Mouse (Mus musculus) embryonic facial prominence, embryonic 11.5 days (tissue): ENCODE results near the gene Dus3l. TPM values are rescaled to one million over a fixed set of nuclear protein-coding genes. Genes with fewer than 3 reads are reported as not detected.
A peak's percentile ranks its signal among the peaks of the same experiment; 100 is the strongest.

ENCODE experiments used
- ATAC-seq: fragments of 200-750 bp; cut with Nextera tagmentation; replicated peaks from 2 replicates; pipeline ENCODE4 v1.8.0; 2017; ENCODE audit warnings: low read depth; ENCODE audit not compliant: insufficient number of reproducible peaks, low FRiP score, low TSS enrichment
- DNase-seq: peaks from one replicate; pipeline ENCODE4 v3.0.0-alpha.2; 2015; ENCODE audit warnings: low spot score
- H3K27ac ChIP-seq: fragments of 300-500 bp; sonication (generic); replicated peaks from 2 replicates; pipeline ENCODE4 v1.5.1; 2014; ENCODE audit warnings: mild to moderate bottlenecking, low read depth, low read length, control low read depth
- H3K27me3 ChIP-seq: fragments of 300-500 bp; sonication (generic); 2 replicates; pipeline ENCODE4 v1.6.1; 2014; ENCODE audit warnings: mild to moderate bottlenecking, low read length, moderate library complexity, mixed read lengths; ENCODE audit not compliant: control insufficient read depth, insufficient read depth
- H3K36me3 ChIP-seq: fragments of 300-500 bp; sonication (generic); replicated peaks from 2 replicates; pipeline ENCODE4 v1.6.1; 2014; ENCODE audit warnings: low read depth, mild to moderate bottlenecking, low read length, moderate library complexity, mixed read lengths; ENCODE audit not compliant: control insufficient read depth, insufficient read depth
- H3K4me1 ChIP-seq: fragments of 300-500 bp; sonication (generic); 2 replicates; pipeline ENCODE4 v1.6.1; 2014; ENCODE audit warnings: low read length, mixed read lengths; ENCODE audit not compliant: control insufficient read depth, insufficient read depth
- H3K4me2 ChIP-seq: fragments of 300-500 bp; sonication (generic); 2 replicates; pipeline ENCODE4 v1.6.1; 2014; ENCODE audit warnings: low read depth, mild to moderate bottlenecking, control low read depth, low read length, moderate library complexity
- H3K4me3 ChIP-seq: fragments of 300-500 bp; sonication (generic); 2 replicates; pipeline ENCODE4 v1.5.1; 2014; ENCODE audit warnings: low read depth, low read length, control low read depth
- H3K9ac ChIP-seq: fragments of 300-500 bp; sonication (generic); replicated peaks from 2 replicates; pipeline ENCODE4 v1.6.1; 2014; ENCODE audit warnings: mild to moderate bottlenecking, control low read depth, low read length
- H3K9me3 ChIP-seq: fragments of 300-500 bp; sonication (generic); replicated peaks from 2 replicates; pipeline ENCODE4 v1.6.1; 2016; ENCODE audit warnings: mild to moderate bottlenecking, low read length, inconsistent platforms, mixed read lengths; ENCODE audit not compliant: control insufficient read depth
- WGBS: fragments of 180-500 bp; shearing (Covaris S2); extraction: QIAGEN DNeasy Blood & Tissue Kit; methylation state at CpG from one replicate; pipeline ENCODE4 v1.1.7; 2014; 5-methylcytosine and 5-hydroxymethylcytosine counted together
- polyA plus RNA-seq: library from polyadenylated mRNA; unstranded; fragments of >200 nt; fragmentation: Nextera tagmentation; extraction: Ambion mirVana; gene quantifications from 2 replicates; pipeline ENCODE4 v1.2.1, GENCODE M21; 2014

Gene Dus3l
- polyA plus RNA-seq = 30.1 and 32.3 TPM in 2 replicates

- Histone ChIP-seq H3K4me2 (peak within 1 kb of the TSS; percentile 43), H3K9me3 (no peaks in the 10 kb centered on the region), H3K27ac (peak within 1 kb of the TSS; percentile 87), H3K4me3 (peak within 1 kb of the TSS; percentile 81), H3K27me3 (no peaks in the 10 kb centered on the region), H3K4me1 (peaks cover 3% of the 10 kb centered on the region; the same call in 1 of the 2 replicates), H3K9ac (peak within 1 kb of the TSS; percentile 76), H3K36me3 (no peaks in the 10 kb centered on the region; the same call in 1 of the 2 replicates)
- 2% methylated on average over 58 of the region's 58 CpGs for WGBS
- peak; percentile 91 for DNase-seq
- ATAC-seq = peak; percentile 70
Observed at GRCm38 (mm10) chr17:56764474-56765354, at the start of gene Dus3l. Gene Dus3l, plus strand, starts transcription at chr17:56764757.

- Histone ChIP-seq H3K27ac (no peak overlapping the region), H3K4me1 (no peaks in the 10 kb centered on the region), H3K36me3 (peaks cover 7% of the 10 kb centered on the region), H3K27me3 (no peaks in the 10 kb centered on the region), H3K4me2 (no peak overlapping the region), H3K9ac (0 out of 2 replicates have a peak overlapping the region, but pooled peaks have one; percentile 25), H3K9me3 (no peaks in the 10 kb centered on the region), H3K4me3 (0 out of 2 replicates have a peak overlapping the region, but pooled peaks have one; percentile 61)
- WGBS = 69% methylated on average over 11 of the region's 11 CpGs
- ATAC-seq (no peak), DNase-seq (no peak)
Observed at GRCm38 (mm10) chr17:56715360-56715759, 49.2 kb upstream of the Dus3l start.

DNA sequence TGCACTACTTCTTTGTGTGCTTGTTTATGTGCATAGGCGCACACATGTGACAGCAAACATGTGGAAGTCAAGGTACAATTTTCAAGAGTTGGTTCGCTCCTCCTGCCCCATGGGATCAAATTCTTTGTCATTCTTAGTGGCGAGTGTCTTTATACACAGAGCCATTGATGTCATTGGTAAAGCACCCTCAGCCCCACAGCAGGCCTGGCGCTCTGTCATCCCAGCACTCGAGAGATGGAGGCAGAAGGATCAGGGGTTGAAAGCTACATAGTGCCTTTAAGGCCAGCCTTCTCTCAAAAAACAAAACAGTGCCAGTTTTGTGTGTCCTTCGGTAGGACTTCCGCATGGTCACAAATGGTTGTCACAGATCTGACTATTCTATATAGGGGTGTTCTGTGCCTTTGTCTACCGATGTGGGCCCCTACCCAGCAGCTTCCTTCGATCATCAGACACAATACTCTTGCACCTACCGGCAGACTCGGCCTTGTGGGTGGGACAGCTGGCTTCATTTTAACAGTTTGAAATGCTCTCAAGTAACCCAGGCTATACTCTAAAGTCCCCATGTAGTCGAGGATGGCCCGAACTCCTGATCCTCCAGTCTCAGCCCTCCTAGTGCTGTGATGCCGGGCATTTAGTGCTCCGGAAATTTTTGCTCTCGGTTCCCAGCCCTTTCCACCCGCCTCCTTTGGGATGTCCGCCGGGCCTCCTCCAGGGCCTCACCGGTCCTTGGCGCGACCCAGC lies 48.5 kb upstream of the Dus3l start:
- no peaks in the 10 kb centered on the region for H3K27me3 ChIP-seq
- no peaks in the 10 kb centered on the region for H3K9me3 ChIP-seq
- ATAC-seq (no peak; the same call in 1 of the 2 replicates), DNase-seq (no peak)
- peak overlapping the region; percentile 50 for H3K9ac ChIP-seq
- no peaks in the 10 kb centered on the region for H3K4me1 ChIP-seq
- no peaks in the 10 kb centered on the region; the same call in 1 of the 2 replicates for H3K36me3 ChIP-seq
- H3K4me3 ChIP-seq = peak overlapping the region; percentile 61
- no peak overlapping the region for H3K27ac ChIP-seq
- peak overlapping the region; percentile 46 for H3K4me2 ChIP-seq
- whole genome bisulfite sequencing = 28% methylated on average over 22 of the region's 22 CpGs

GRCm38 (mm10) chr17:56716655-56717362 lies 47.7 kb upstream of the Dus3l start:
- Histone ChIP-seq H3K9me3 (no peaks in the 10 kb centered on the region), H3K4me2 (peak overlapping the region; percentile 82), H3K36me3 (peaks cover 5% of the 10 kb centered on the region), H3K9ac (peak overlapping the region; percentile 50), H3K27me3 (no peaks in the 10 kb centered on the region), H3K27ac (no peak overlapping the region), H3K4me3 (peak overlapping the region; percentile 61), H3K4me1 (no peaks in the 10 kb centered on the region)
- ATAC-seq = peak; percentile 94
- DNase-seq = peak; percentile 99
- WGBS = under 1% methylated on average over 50 of the region's 55 CpGs

DNA sequence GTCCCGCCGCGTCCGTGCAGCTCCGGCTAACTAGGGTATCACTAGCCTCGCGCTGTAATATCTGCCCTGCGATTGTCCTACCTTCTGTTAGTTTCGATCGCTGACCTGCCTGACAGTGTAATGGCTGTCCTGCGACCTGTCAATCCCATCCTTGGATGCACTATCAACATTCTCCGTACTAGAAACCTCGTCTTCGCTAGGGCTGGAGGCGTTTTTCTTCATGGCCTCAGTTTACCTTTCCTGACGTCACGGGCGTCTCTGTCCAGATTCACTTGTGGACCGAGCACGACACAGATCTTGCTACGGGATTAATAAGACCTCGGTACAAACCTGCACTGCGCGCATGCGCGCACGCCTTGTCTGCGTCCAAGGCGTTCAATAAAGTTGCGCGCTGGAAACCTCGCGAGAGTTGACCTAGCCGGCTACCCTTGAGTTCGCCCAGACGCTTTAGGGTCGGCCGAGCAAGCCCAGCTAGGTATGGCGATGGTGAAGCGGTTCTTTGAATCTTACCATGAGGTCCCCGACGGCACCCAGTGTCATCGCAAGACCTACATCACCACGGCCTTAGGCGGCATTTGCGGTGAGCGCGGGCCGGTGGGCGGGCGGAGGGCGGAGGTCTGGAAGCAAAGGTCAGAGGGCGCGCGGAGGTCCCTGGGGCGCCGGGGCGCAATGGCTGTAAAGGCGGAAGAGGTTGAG lies 47.0 kb upstream of the Dus3l start, which contains the start of the genes Ndufa11 and Vmac:
Ndufa11 (plus strand) TSS at position 405 of the 696 bp plus-strand sequence.
Vmac (minus strand) TSS at position 660 of the 696 bp plus-strand sequence.
- Histone ChIP-seq H3K4me2 (peak within 1 kb of the TSS; percentile 82), H3K9me3 (no peaks in the 10 kb centered on the region), H3K9ac (peak within 1 kb of the TSS; percentile 78), H3K4me3 (peak within 1 kb of the TSS; percentile 61), H3K36me3 (peaks cover 7% of the 10 kb centered on the region), H3K27ac (peak within 1 kb of the TSS; percentile 29; the same call in 1 of the 2 replicates), H3K4me1 (no peaks in the 10 kb centered on the region), H3K27me3 (no peaks in the 10 kb centered on the region)
- DNase-seq (peak; percentile 100), ATAC-seq (peak; percentile 53)
- WGBS = under 1% methylated on average over 59 of the region's 59 CpGs

DNA sequence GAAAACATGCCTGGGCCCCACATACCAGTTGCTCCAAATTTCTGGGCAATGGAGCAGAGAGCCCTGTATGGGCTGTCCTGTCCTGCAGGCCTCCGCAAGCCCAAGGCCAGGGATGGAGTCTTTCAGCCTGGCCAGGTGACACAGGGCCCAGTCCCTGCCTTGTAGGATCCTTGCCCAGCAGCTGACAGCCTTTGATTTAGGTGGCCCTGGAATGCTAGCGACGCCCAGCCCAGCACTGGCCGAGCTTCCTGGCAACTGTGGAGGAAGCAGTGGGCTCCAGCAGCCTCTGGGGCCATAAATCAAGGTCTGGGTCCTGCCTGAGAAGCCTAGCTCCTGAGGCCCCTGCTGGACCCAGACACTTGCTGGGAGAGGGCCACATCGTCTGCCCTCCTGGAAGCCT lies 42.1 kb upstream of the Dus3l start:
- Histone ChIP-seq H3K4me2 (no peak overlapping the region), H3K36me3 (peaks cover 10% of the 10 kb centered on the region), H3K4me1 (no peaks in the 10 kb centered on the region; the same call in 1 of the 2 replicates), H3K27ac (no peak overlapping the region), H3K4me3 (no peak overlapping the region), H3K9me3 (no peaks in the 10 kb centered on the region), H3K27me3 (no peaks in the 10 kb centered on the region), H3K9ac (no peak overlapping the region)
- WGBS = 99% methylated on average over 5 of the region's 5 CpGs
- ATAC-seq (no peak), DNase-seq (no peak)
